Mouse (Mus musculus): ENCODE results near the gene Olfr317. TPM values are rescaled to one million over a fixed set of nuclear protein-coding genes. Genes with fewer than 3 reads are reported as not detected.
"Not testable (repeated sequence)": the region's sequence is repeated elsewhere in the genome, so short reads cannot be mapped to it uniquely, and the experiment has no call there.

Gene Olfr317
- polyA plus RNA-seq, 1 experiment from 2014 or later, result not detected

DNA sequence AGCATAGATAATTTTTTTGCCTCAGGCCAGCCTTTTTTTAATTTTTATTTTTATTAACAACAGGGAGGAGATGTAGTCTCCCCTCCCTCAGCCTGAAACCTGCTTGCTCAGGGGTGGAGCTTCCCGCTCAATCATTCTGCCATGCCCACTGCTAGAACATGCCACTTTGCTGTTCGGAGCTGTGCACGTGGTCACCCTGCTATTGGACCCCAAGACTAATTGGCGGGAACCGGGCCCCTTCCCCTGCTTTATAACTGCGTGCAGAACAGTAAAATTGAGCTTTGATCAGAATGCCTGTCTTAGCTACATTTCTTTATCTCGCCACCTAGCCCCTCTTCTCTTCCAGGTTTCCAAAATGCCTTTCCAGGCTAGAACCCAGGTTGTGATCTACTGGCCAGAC lies 21.3 kb downstream of the Olfr317 start:
- H3K9ac ChIP-seq; H3K4me3 ChIP-seq; ATAC-seq (ENCODE audit: borderline replicate concordance, extremely low read depth, low FRiP score, low TSS enrichment); H3K4me2 ChIP-seq; H3K27ac ChIP-seq; H3K9me3 ChIP-seq; H3K4me1 ChIP-seq; H3K27me3 ChIP-seq; H3K36me3 ChIP-seq: not testable (repeated sequence)
- WGBS, result 87% methylated on average over 7 of the region's 7 CpGs

DNA sequence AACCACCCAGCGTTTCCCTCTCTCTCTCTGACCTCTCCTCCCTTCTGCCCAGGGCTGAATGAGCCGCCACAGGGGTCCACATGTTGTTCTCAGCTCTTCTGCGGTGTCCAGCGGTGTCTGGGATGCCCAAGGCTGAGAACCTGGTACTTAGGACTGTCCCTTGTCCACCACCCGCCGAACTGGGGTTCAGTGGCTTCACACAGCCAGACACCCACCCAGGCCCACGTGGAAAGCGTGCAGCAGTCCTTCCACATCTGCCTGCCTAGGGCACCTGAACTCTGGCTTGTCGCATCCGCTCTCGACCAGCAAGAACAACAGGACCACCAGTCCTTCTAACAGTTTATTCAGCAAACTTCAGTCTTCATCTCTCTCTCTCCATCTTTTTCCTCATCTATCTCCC lies 29.9 kb downstream of the Olfr317 start:
- no peak for ATAC-seq (ENCODE audit: borderline replicate concordance, extremely low read depth, low FRiP score, low TSS enrichment)
- H3K4me1 ChIP-seq, result no peaks in the 10 kb centered on the region
- H3K9ac ChIP-seq, result no peak overlapping the region
- H3K4me2 ChIP-seq, result no peak overlapping the region
- no peak overlapping the region for H3K27ac ChIP-seq
- no peak overlapping the region for H3K4me3 ChIP-seq
- H3K27me3 ChIP-seq, result no peaks in the 10 kb centered on the region
- no peaks in the 10 kb centered on the region for H3K36me3 ChIP-seq
- H3K9me3 ChIP-seq, result no peaks in the 10 kb centered on the region
- 83% methylated on average over 11 of the region's 11 CpGs for WGBS

DNA sequence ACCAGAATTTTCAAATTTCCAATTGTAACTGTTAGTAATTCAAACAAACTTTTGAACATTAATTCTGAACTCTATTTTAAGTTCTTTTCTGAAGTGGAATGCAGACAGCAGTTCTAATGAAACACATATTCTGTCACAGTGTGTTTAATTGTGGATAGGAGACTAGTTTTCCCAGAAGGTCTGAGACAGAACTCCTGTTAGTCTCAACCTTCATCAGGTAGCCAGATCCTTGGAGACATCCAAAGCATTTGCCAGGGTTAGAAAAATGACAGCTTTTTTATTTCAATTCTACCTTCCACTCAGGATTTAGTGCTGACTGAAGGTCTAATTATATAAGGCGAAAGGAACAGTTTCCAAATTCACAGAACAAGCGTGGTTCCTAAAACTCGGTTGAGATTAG lies 40.1 kb downstream of the Olfr317 start, which contains the start of gene Olfr319:
Gene Olfr319 (plus strand): TSS at position 301 of the 400 bp plus-strand sequence.
- no peak within 1 kb of the TSS for H3K9ac ChIP-seq

More for the DNA sequence above, 40.1 kb downstream of the Olfr317 start, which contains the start of gene Olfr319:
- no peaks in the 10 kb centered on the region for H3K4me1 ChIP-seq
- H3K4me2 ChIP-seq, result no peak within 1 kb of the TSS
- H3K4me3 ChIP-seq, result no peak within 1 kb of the TSS
- ATAC-seq (ENCODE audit: borderline replicate concordance, extremely low read depth, low FRiP score, low TSS enrichment), result no peak
- no peak within 1 kb of the TSS for H3K27ac ChIP-seq
- no peaks in the 10 kb centered on the region for H3K9me3 ChIP-seq
- H3K27me3 ChIP-seq, result no peaks in the 10 kb centered on the region
- no peaks in the 10 kb centered on the region for H3K36me3 ChIP-seq
- WGBS, result 80% methylated on average over 3 of the region's 3 CpGs

Other genes with a start within 250 kb of the Olfr317 start
- gene Olfr332, start 246.7 kb downstream of the Olfr317 start, polyA plus RNA-seq (2015; fragmentation: Nextera tagmentation; extraction: Ambion mirVana), result not detected in 2 replicates
- gene Olfr331, start 236.6 kb downstream of the Olfr317 start, polyA plus RNA-seq (2015; fragmentation: Nextera tagmentation; extraction: Ambion mirVana), result not detected in 2 replicates
- not detected in 2 replicates for gene Olfr330, start 204.4 kb downstream of the Olfr317 start, polyA plus RNA-seq (2015; fragmentation: Nextera tagmentation; extraction: Ambion mirVana)
- not detected in 2 replicates for gene Olfr329-ps, start 192.8 kb downstream of the Olfr317 start, polyA plus RNA-seq (2015; fragmentation: Nextera tagmentation; extraction: Ambion mirVana)
- gene Olfr328, start 183.6 kb downstream of the Olfr317 start, polyA plus RNA-seq (2015; fragmentation: Nextera tagmentation; extraction: Ambion mirVana), result not detected in 2 replicates
- gene Olfr224, start 168.7 kb downstream of the Olfr317 start, polyA plus RNA-seq (2015; fragmentation: Nextera tagmentation; extraction: Ambion mirVana), result not detected in 2 replicates
- not detected in 2 replicates for gene Olfr325, start 161.5 kb downstream of the Olfr317 start, polyA plus RNA-seq (2015; fragmentation: Nextera tagmentation; extraction: Ambion mirVana)
- gene Olfr324, start 144.1 kb downstream of the Olfr317 start, polyA plus RNA-seq (2015; fragmentation: Nextera tagmentation; extraction: Ambion mirVana), result not detected in 2 replicates
- not detected in 2 replicates for gene 2210407C18Rik, start 123.1 kb downstream of the Olfr317 start, polyA plus RNA-seq (2015; fragmentation: Nextera tagmentation; extraction: Ambion mirVana)
- gene Olfr323, start 108.7 kb downstream of the Olfr317 start, polyA plus RNA-seq (2015; fragmentation: Nextera tagmentation; extraction: Ambion mirVana), result not detected in 2 replicates
- 0.11 and 0.16 TPM in 2 replicates for gene Trim58, start 98.7 kb downstream of the Olfr317 start, polyA plus RNA-seq (2015; fragmentation: Nextera tagmentation; extraction: Ambion mirVana)
- not detected in 2 replicates for gene Olfr322, start 80.4 kb downstream of the Olfr317 start, polyA plus RNA-seq (2015; fragmentation: Nextera tagmentation; extraction: Ambion mirVana)
- gene Olfr320, start 58.1 kb downstream of the Olfr317 start, polyA plus RNA-seq (2015; fragmentation: Nextera tagmentation; extraction: Ambion mirVana), result not detected in 2 replicates
- not detected in 2 replicates for gene Olfr319, start 40.0 kb downstream of the Olfr317 start, polyA plus RNA-seq (2015; fragmentation: Nextera tagmentation; extraction: Ambion mirVana)
- gene Olfr318, start 15.2 kb downstream of the Olfr317 start, polyA plus RNA-seq (2015; fragmentation: Nextera tagmentation; extraction: Ambion mirVana), result not detected in 2 replicates
- gene Olfr316, start 13.5 kb upstream of the Olfr317 start, polyA plus RNA-seq (2015; fragmentation: Nextera tagmentation; extraction: Ambion mirVana), result not detected in 2 replicates
- gene Olfr315, start 34.0 kb upstream of the Olfr317 start, polyA plus RNA-seq (2015; fragmentation: Nextera tagmentation; extraction: Ambion mirVana), result not detected in 2 replicates
- gene Olfr314, start 43.7 kb upstream of the Olfr317 start, polyA plus RNA-seq (2015; fragmentation: Nextera tagmentation; extraction: Ambion mirVana), result not detected in 2 replicates
- gene Fam183b, start 62.7 kb upstream of the Olfr317 start, polyA plus RNA-seq (2015; fragmentation: Nextera tagmentation; extraction: Ambion mirVana), result 4.5 and 5.7 TPM in 2 replicates
- gene Olfr313, start 75.8 kb upstream of the Olfr317 start, polyA plus RNA-seq (2015; fragmentation: Nextera tagmentation; extraction: Ambion mirVana), result not detected in 2 replicates
- not detected in 2 replicates for gene Olfr312, start 90.0 kb upstream of the Olfr317 start, polyA plus RNA-seq (2015; fragmentation: Nextera tagmentation; extraction: Ambion mirVana)
- not detected in 2 replicates for gene Olfr311, start 100.0 kb upstream of the Olfr317 start, polyA plus RNA-seq (2015; fragmentation: Nextera tagmentation; extraction: Ambion mirVana)
- gene Gm12258, start 107.9 kb upstream of the Olfr317 start, polyA plus RNA-seq (2015; fragmentation: Nextera tagmentation; extraction: Ambion mirVana), result 8.1 and 8.9 TPM in 2 replicates
- 7.6 and 7.9 TPM in 2 replicates for gene 2810021J22Rik, start 128.0 kb upstream of the Olfr317 start, polyA plus RNA-seq (2015; fragmentation: Nextera tagmentation; extraction: Ambion mirVana)
- gene Zfp39, start 165.0 kb upstream of the Olfr317 start, polyA plus RNA-seq (2015; fragmentation: Nextera tagmentation; extraction: Ambion mirVana), result 4.9 and 5.1 TPM in 2 replicates
- gene Btnl10, start 178.7 kb upstream of the Olfr317 start, polyA plus RNA-seq (2015; fragmentation: Nextera tagmentation; extraction: Ambion mirVana), result 0.15 TPM in 1 of 2 replicates, not detected in the other
- 241 and 245 TPM in 2 replicates for gene Rnf187, start 199.7 kb upstream of the Olfr317 start, polyA plus RNA-seq (2015; fragmentation: Nextera tagmentation; extraction: Ambion mirVana)
- gene Hist3h2ba, start 209.7 kb upstream of the Olfr317 start, polyA plus RNA-seq (2015; fragmentation: Nextera tagmentation; extraction: Ambion mirVana), result 19.3 and 21.5 TPM in 2 replicates
- 22.2 and 23.7 TPM in 2 replicates for gene Hist3h2a, start 215.5 kb upstream of the Olfr317 start, polyA plus RNA-seq (2015; fragmentation: Nextera tagmentation; extraction: Ambion mirVana)
- gene Trim17, start 215.5 kb upstream of the Olfr317 start, polyA plus RNA-seq (2015; fragmentation: Nextera tagmentation; extraction: Ambion mirVana), result 0.31 and 0.39 TPM in 2 replicates
- 19.9 and 22.9 TPM in 2 replicates for gene Trim11, start 238.9 kb upstream of the Olfr317 start, polyA plus RNA-seq (2015; fragmentation: Nextera tagmentation; extraction: Ambion mirVana)